Mouse (Mus musculus): ENCODE results near the gene Clstn2.

The Clstn2 gene

GRCm38 (mm10) chr9:98032573-98033272, at the start of gene Clstn2:
Gene Clstn2 (minus strand): TSS chr9:98033181.
- DNase-seq (ENCODE audit: low spot score in 2 of 2), result peak in 1 of 2 experiments; percentile 70

- no peak for DNase-seq (ENCODE audit: low spot score in 2 of 2)
These were observed 34.8 kb upstream of the Clstn2 start for GRCm38 (mm10) chr9:98067767-98068166.

GRCm38 (mm10) chr9:98061646-98062045, 28.7 kb upstream of the Clstn2 start:
- no peak for DNase-seq (ENCODE audit: low spot score in 2 of 2)

GRCm38 (mm10) chr9:98057291-98057690, 24.3 kb upstream of the Clstn2 start:
- DNase-seq (ENCODE audit: low spot score in 2 of 2), result no peak

- no peak for DNase-seq (ENCODE audit: low spot score in 2 of 2)
These were observed 18.4 kb upstream of the Clstn2 start for GRCm38 (mm10) chr9:98051343-98051742.

- peak in 1 of 2 experiments; percentile 39 for DNase-seq (ENCODE audit: low spot score in 2 of 2)
These were observed 383 bp upstream of the Clstn2 start for GRCm38 (mm10) chr9:98033273-98033855.

- peak in 1 of 2 experiments; percentile 39 for DNase-seq (ENCODE audit: low spot score in 2 of 2)
These were observed 946 bp downstream of the Clstn2 start for GRCm38 (mm10) chr9:98031898-98032572.

- peak in 1 of 2 experiments; percentile 54 for DNase-seq (ENCODE audit: low spot score in 2 of 2)
These were observed 2.3 kb downstream of the Clstn2 start for GRCm38 (mm10) chr9:98030715-98031114.

GRCm38 (mm10) chr9:98025548-98025947, 7.4 kb downstream of the Clstn2 start:
- no peak for DNase-seq (ENCODE audit: low spot score in 2 of 2)

GRCm38 (mm10) chr9:98023069-98023468, 9.9 kb downstream of the Clstn2 start:
- no peak for DNase-seq (ENCODE audit: low spot score in 2 of 2)

- DNase-seq (ENCODE audit: low spot score in 2 of 2), result no peak
These were observed 13.1 kb downstream of the Clstn2 start for GRCm38 (mm10) chr9:98019876-98020275.

GRCm38 (mm10) chr9:98018687-98019086, 14.3 kb downstream of the Clstn2 start:
- DNase-seq (ENCODE audit: low spot score in 2 of 2), result peak in 1 of 2 experiments; percentile 78

- no peak for DNase-seq (ENCODE audit: low spot score in 2 of 2)
These were observed 16.4 kb downstream of the Clstn2 start for GRCm38 (mm10) chr9:98016576-98016975.

GRCm38 (mm10) chr9:97996349-97996748, 36.6 kb downstream of the Clstn2 start:
- no peak for DNase-seq (ENCODE audit: low spot score in 2 of 2)

GRCm38 (mm10) chr9:97995723-97996122, 37.3 kb downstream of the Clstn2 start:
- no peak for DNase-seq (ENCODE audit: low spot score in 2 of 2)

GRCm38 (mm10) chr9:97992131-97992530, 40.9 kb downstream of the Clstn2 start:
- DNase-seq (ENCODE audit: low spot score in 2 of 2), result no peak

- DNase-seq (ENCODE audit: low spot score in 2 of 2), result no peak
These were observed 55.6 kb downstream of the Clstn2 start for GRCm38 (mm10) chr9:97977339-97977738.

GRCm38 (mm10) chr9:97974801-97975347, 58.1 kb downstream of the Clstn2 start:
- peak; percentile 37 to 78 for DNase-seq (ENCODE audit: low spot score in 2 of 2)

GRCm38 (mm10) chr9:97966691-97967090, 66.3 kb downstream of the Clstn2 start:
- DNase-seq (ENCODE audit: low spot score in 2 of 2), result peak; percentile 23 to 64

- DNase-seq (ENCODE audit: low spot score in 2 of 2), result no peak
These were observed 75.5 kb downstream of the Clstn2 start for GRCm38 (mm10) chr9:97957508-97957907.

GRCm38 (mm10) chr9:97956407-97957106, 76.4 kb downstream of the Clstn2 start:
- no peak for DNase-seq (ENCODE audit: low spot score in 2 of 2)

Data from left cerebral cortex, adult 9 months (tissue).